Mouse (Mus musculus): ENCODE data around the gene Tor3a. TPM values are rescaled to one million over a fixed set of nuclear protein-coding genes. Genes with fewer than 3 reads are reported as not detected.
A peak's percentile ranks its signal among the peaks of the same experiment; 100 is the strongest.

The Tor3a gene
- total and polyA plus RNA-seq, 3 experiments = 2.5 to 3.1 (median 2.6) TPM

GRCm38 (mm10) chr1:156644061-156644460 lies 30.1 kb downstream of the Tor3a start:
- Histone ChIP-seq H3K4me1 (ENCODE audit: insufficient read depth, low read depth, low read length) (peaks cover 12% of the 10 kb centered on the region), H3K9me3 (replicated peaks) (no peaks in the 10 kb centered on the region), H3K36me3 (replicated peaks) (peaks cover 91% of the 10 kb centered on the region), H3K4me3 (ENCODE audit: low read depth, low read length) (no peak overlapping the region), H3K27me3 (ENCODE audit: insufficient read depth, low read length) (no peaks in the 10 kb centered on the region)
- TF ChIP-seq GATA1 (IDR thresholded peaks at IDR 0.05; ENCODE audit: borderline replicate concordance, low read length) = no peak
- TF ChIP-seq TAL1 (conservative IDR thresholded peaks at IDR 0.05; ENCODE audit: low read depth, low read length) = no peak
- no peak for TF ChIP-seq GATA2 (IDR thresholded peaks at IDR 0.05; ENCODE audit: borderline replicate concordance, low read depth, low read length)
- no peak for TF ChIP-seq POLR2AphosphoS5 (IDR thresholded peaks at IDR 0.05; ENCODE audit: insufficient replicate concordance, low read depth, low read length)
- TF ChIP-seq CTCF (IDR thresholded peaks at IDR 0.05; ENCODE audit: low read depth, low read length) = no peak
- DNase-seq (ENCODE audit: low spot score) (no peak), ATAC-seq (ENCODE audit: extremely low read depth, insufficient number of reproducible peaks, low FRiP score, poor library complexity, severe bottlenecking) (no peak)

DNA sequence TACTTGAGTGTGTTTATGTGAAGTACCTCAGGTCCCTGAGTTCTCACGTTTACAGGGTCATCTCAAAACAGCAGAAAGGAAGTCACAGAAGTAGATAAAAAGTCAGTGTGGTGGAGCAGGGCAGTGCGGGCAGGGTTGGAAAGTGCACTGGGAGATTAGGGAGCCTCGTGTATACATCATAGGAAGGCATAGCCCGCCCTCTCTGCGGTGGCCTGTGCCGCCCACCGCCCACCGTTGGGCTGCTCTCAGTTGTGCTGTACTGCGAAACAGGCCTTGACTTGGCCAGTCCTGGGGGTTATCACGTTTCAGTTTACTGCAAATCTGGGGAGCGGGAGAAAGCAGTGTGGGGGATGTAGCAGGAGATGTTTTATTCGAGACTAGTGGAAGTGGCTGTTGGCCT lies 31.3 kb downstream of the Tor3a start:
- Histone ChIP-seq H3K4me3 (ENCODE audit: low read depth, low read length) (no peak overlapping the region), H3K4me1 (ENCODE audit: insufficient read depth, low read depth, low read length) (peaks cover 12% of the 10 kb centered on the region), H3K27me3 (ENCODE audit: insufficient read depth, low read length) (no peaks in the 10 kb centered on the region), H3K9me3 (replicated peaks) (no peaks in the 10 kb centered on the region), H3K36me3 (replicated peaks) (peaks cover 86% of the 10 kb centered on the region)
- DNase-seq (ENCODE audit: low spot score) (no peak), ATAC-seq (ENCODE audit: extremely low read depth, insufficient number of reproducible peaks, low FRiP score, poor library complexity, severe bottlenecking) (no peak)
- TF ChIP-seq GATA1 (IDR thresholded peaks at IDR 0.05; ENCODE audit: borderline replicate concordance, low read length) = no peak
- TF ChIP-seq CTCF (IDR thresholded peaks at IDR 0.05; ENCODE audit: low read depth, low read length) = no peak
- TF ChIP-seq TAL1 (conservative IDR thresholded peaks at IDR 0.05; ENCODE audit: low read depth, low read length) = no peak
- TF ChIP-seq POLR2AphosphoS5 (IDR thresholded peaks at IDR 0.05; ENCODE audit: insufficient replicate concordance, low read depth, low read length) = no peak
- TF ChIP-seq GATA2 (IDR thresholded peaks at IDR 0.05; ENCODE audit: borderline replicate concordance, low read depth, low read length) = no peak

GRCm38 (mm10) chr1:156641808-156642207 lies 32.3 kb downstream of the Tor3a start:
- TF ChIP-seq TAL1 (conservative IDR thresholded peaks at IDR 0.05; ENCODE audit: low read depth, low read length) = no peak
- TF ChIP-seq CTCF (IDR thresholded peaks at IDR 0.05; ENCODE audit: low read depth, low read length) = no peak
- no peak for TF ChIP-seq GATA1 (IDR thresholded peaks at IDR 0.05; ENCODE audit: borderline replicate concordance, low read length)
- Histone ChIP-seq H3K9me3 (replicated peaks) (no peaks in the 10 kb centered on the region), H3K4me1 (ENCODE audit: insufficient read depth, low read depth, low read length) (peaks cover 12% of the 10 kb centered on the region), H3K36me3 (replicated peaks) (peaks cover 81% of the 10 kb centered on the region), H3K27me3 (ENCODE audit: insufficient read depth, low read length) (no peaks in the 10 kb centered on the region), H3K4me3 (ENCODE audit: low read depth, low read length) (no peak overlapping the region)
- ATAC-seq (ENCODE audit: extremely low read depth, insufficient number of reproducible peaks, low FRiP score, poor library complexity, severe bottlenecking) = peak; percentile 49
- peak; percentile 8 for DNase-seq (ENCODE audit: low spot score)

DNA sequence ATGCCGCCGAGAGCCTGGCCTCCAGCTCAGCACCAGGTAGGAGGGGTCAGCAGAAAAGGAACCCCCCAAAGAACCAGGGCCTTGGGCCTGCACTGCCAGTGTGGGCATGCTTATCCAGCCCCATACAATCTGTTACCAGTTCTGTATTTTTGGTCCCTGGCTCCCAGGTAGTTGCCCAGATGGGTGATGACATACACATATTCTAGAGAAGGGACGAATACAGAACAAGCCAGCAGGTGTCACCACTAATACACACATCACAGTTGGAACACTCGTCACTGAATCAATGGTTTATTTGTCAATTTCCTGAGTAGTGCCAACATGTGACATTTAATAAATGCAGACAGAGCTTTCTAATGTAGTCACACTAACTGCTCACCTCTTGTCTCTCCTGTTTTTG lies 33.6 kb downstream of the Tor3a start:
- H3K36me3 ChIP-seq (replicated peaks) = peaks cover 81% of the 10 kb centered on the region
- H3K4me3 ChIP-seq (ENCODE audit: low read depth, low read length) = no peak overlapping the region
- DNase-seq (ENCODE audit: low spot score) (no peak), ATAC-seq (ENCODE audit: extremely low read depth, insufficient number of reproducible peaks, low FRiP score, poor library complexity, severe bottlenecking) (no peak)
- no peaks in the 10 kb centered on the region for H3K9me3 ChIP-seq (replicated peaks)
- no peaks in the 10 kb centered on the region for H3K27me3 ChIP-seq (ENCODE audit: insufficient read depth, low read length)
- peaks cover 12% of the 10 kb centered on the region for H3K4me1 ChIP-seq (ENCODE audit: insufficient read depth, low read depth, low read length)
- TF ChIP-seq GATA1 (IDR thresholded peaks at IDR 0.05; ENCODE audit: borderline replicate concordance, low read length) (no peak), GATA2 (IDR thresholded peaks at IDR 0.05; ENCODE audit: borderline replicate concordance, low read depth, low read length) (no peak), TAL1 (conservative IDR thresholded peaks at IDR 0.05; ENCODE audit: low read depth, low read length) (no peak), POLR2AphosphoS5 (IDR thresholded peaks at IDR 0.05; ENCODE audit: insufficient replicate concordance, low read depth, low read length) (no peak), CTCF (IDR thresholded peaks at IDR 0.05; ENCODE audit: low read depth, low read length) (no peak)

DNA sequence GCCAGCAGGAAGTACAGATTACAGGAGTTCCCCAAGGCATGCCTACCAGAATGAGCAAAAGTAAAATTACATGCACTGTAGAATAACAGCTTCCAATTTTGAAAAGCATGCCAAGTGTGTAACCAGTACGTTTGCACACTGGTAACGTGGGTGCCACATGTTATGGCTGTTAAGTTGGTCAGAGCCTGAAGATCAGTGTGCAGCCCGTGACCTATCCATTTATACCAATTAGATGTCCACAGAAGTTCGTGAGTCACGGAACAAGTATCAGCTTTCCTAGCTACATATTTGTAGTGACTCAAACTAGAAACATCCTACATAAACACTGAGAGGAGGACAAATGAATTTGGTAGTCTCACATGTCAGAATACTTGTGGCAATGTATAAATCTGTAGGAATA lies 34.7 kb downstream of the Tor3a start:
- no peak for DNase-seq (ENCODE audit: low spot score)

GRCm38 (mm10) chr1:156635148-156635547 lies 39.0 kb downstream of the Tor3a start:
- Histone ChIP-seq H3K9me3 (replicated peaks) (no peaks in the 10 kb centered on the region), H3K4me3 (ENCODE audit: low read depth, low read length) (no peak overlapping the region), H3K27me3 (ENCODE audit: insufficient read depth, low read length) (no peaks in the 10 kb centered on the region), H3K4me1 (ENCODE audit: insufficient read depth, low read depth, low read length) (no peaks in the 10 kb centered on the region), H3K36me3 (replicated peaks) (peaks cover 82% of the 10 kb centered on the region)
- TF ChIP-seq CTCF (IDR thresholded peaks at IDR 0.05; ENCODE audit: low read depth, low read length) = no peak
- ATAC-seq (ENCODE audit: extremely low read depth, insufficient number of reproducible peaks, low FRiP score, poor library complexity, severe bottlenecking) = no peak
- DNase-seq (ENCODE audit: low spot score) = no peak

More for the DNA sequence above, 34.7 kb downstream of the Tor3a start:
- Histone ChIP-seq H3K4me3 (ENCODE audit: low read depth, low read length) (no peak overlapping the region), H3K4me1 (ENCODE audit: insufficient read depth, low read depth, low read length) (peaks cover 12% of the 10 kb centered on the region), H3K36me3 (replicated peaks) (peaks cover 85% of the 10 kb centered on the region), H3K9me3 (replicated peaks) (no peaks in the 10 kb centered on the region), H3K27me3 (ENCODE audit: insufficient read depth, low read length) (no peaks in the 10 kb centered on the region)
- ATAC-seq (ENCODE audit: extremely low read depth, insufficient number of reproducible peaks, low FRiP score, poor library complexity, severe bottlenecking) = no peak
- TF ChIP-seq GATA2 (IDR thresholded peaks at IDR 0.05; ENCODE audit: borderline replicate concordance, low read depth, low read length) (no peak), GATA1 (IDR thresholded peaks at IDR 0.05; ENCODE audit: borderline replicate concordance, low read length) (no peak), CTCF (IDR thresholded peaks at IDR 0.05; ENCODE audit: low read depth, low read length) (no peak), TAL1 (conservative IDR thresholded peaks at IDR 0.05; ENCODE audit: low read depth, low read length) (no peak), POLR2AphosphoS5 (IDR thresholded peaks at IDR 0.05; ENCODE audit: insufficient replicate concordance, low read depth, low read length) (no peak)

- no peak overlapping the region for H3K4me3 ChIP-seq (ENCODE audit: low read depth, low read length)
- TF ChIP-seq GATA1 (IDR thresholded peaks at IDR 0.05; ENCODE audit: borderline replicate concordance, low read length) = no peak
- TF ChIP-seq POLR2AphosphoS5 (IDR thresholded peaks at IDR 0.05; ENCODE audit: insufficient replicate concordance, low read depth, low read length) = no peak
- TF ChIP-seq GATA2 (IDR thresholded peaks at IDR 0.05; ENCODE audit: borderline replicate concordance, low read depth, low read length) = no peak
- no peaks in the 10 kb centered on the region for H3K27me3 ChIP-seq (ENCODE audit: insufficient read depth, low read length)
- H3K4me1 ChIP-seq (ENCODE audit: insufficient read depth, low read depth, low read length) = no peaks in the 10 kb centered on the region
- no peaks in the 10 kb centered on the region for H3K9me3 ChIP-seq (replicated peaks)
- ATAC-seq (ENCODE audit: extremely low read depth, insufficient number of reproducible peaks, low FRiP score, poor library complexity, severe bottlenecking) (no peak), DNase-seq (ENCODE audit: low spot score) (no peak)
- peaks cover 83% of the 10 kb centered on the region for H3K36me3 ChIP-seq (replicated peaks)
Measured at GRCm38 (mm10) chr1:156633095-156633494, 41.1 kb downstream of the Tor3a start.
